Mouse (Mus musculus): ENCODE data around the gene Tsfm.

GRCm38 (mm10) chr10:127076082-127076481, 45.4 kb upstream of the Tsfm start:
- TF ChIP-seq CTCF (IDR thresholded peaks at IDR 0.05; ENCODE audit: control insufficient read depth, insufficient read depth, insufficient replicate concordance, low read depth, low read length), result no peak
- no peak for TF ChIP-seq POLR2A (IDR thresholded peaks at IDR 0.05; ENCODE audit: control insufficient read depth, low read depth, low read length)
